Comparison of ENCODE assay signal across 29 mouse cellular contexts in genomic region chr13:36892216-36892615, GRCm38 (mm10).
DNase-seq lines count a peak whose midpoint lies in the region; TF ChIP-seq lines count a peak whose summit lies in the region.
"Had no signal": no experiment of that assay in that cellular context is flagged by ENCODE, and none has a peak within 500 bp of the region (broad histone marks: within the 10 kb centered on the region; RNA-seq: fewer than 3 reads in every experiment).

No protein-coding gene starts in this region.

- no peak for TF ChIP-seq POLR2A in cortical plate, adult 2 months (IDR thresholded peaks at IDR 0.05; ENCODE audit: extremely low read depth, insufficient read depth, low read length)

- intact Hi-C loops in left cerebral cortex, postnatal 4 days (cut with DNase I): loop anchor here (1.0 kb wide), 1 partner anchor 28 kb away; no protein-coding TSS in a partner anchor

- DNase-seq in left cerebral cortex, adult 18-20 months (ENCODE audit: low spot score in 2 of 2): peak; percentile 19 to 48
- no peak for DNase-seq in left cerebral cortex, postnatal 4 days
- DNase-seq in left cerebral cortex, adult 9 months (ENCODE audit: low spot score in 2 of 2): peak; percentile 48
- DNase-seq in telencephalon, adult 2 months (ENCODE audit: low read depth, low spot score): peak; percentile 82
- DNase-seq in kidney, postnatal 10 days: no peak
- DNase-seq in layer of hippocampus, adult 18-20 months (ENCODE audit: low spot score in 2 of 2): no peak
- DNase-seq: adrenal gland, postnatal 25 days; cerebellum, adult 2 months; cerebellum, postnatal 14 days; forebrain, postnatal 0 days; gastrocnemius, adult 2 months; heart, adult 2 months; heart, postnatal 10 days; kidney, adult 18-20 months; kidney, postnatal 36 days; lung, embryonic 14.5 days; lung, postnatal 14 days; midbrain, embryonic 14.5 days; thymus, adult 2 months; thymus, postnatal 36 days had no signal

- H3K27ac ChIP-seq in cortical plate, adult 2 months (ENCODE audit: insufficient read depth, low read length): peak overlapping the region; percentile 39; the same call in 1 of the 2 replicates
- H3K27ac ChIP-seq: embryonic facial prominence, embryonic 10.5 days; embryonic facial prominence, embryonic 15.5 days; forebrain, embryonic 12.5 days; gastrocnemius, adult 2 months; heart, adult 2 months; heart, embryonic 13.5 days; kidney, embryonic 15.5 days; limb, embryonic 12.5 days; liver, embryonic 15.5 days; stomach, postnatal 0 days had no signal

- TF ChIP-seq CTCF in cortical plate, adult 2 months (IDR thresholded peaks at IDR 0.05; ENCODE audit: extremely low read depth, insufficient read depth, low read length): no peak

- H3K4me3 ChIP-seq in cortical plate, adult 2 months (ENCODE audit: insufficient read depth, low read length): no peak overlapping the region
- H3K4me3 ChIP-seq: embryonic facial prominence, embryonic 10.5 days; embryonic facial prominence, embryonic 15.5 days; forebrain, embryonic 12.5 days; gastrocnemius, adult 2 months; heart, adult 2 months; heart, embryonic 13.5 days; kidney, embryonic 15.5 days; limb, embryonic 12.5 days; liver, embryonic 15.5 days had no signal

- peaks cover 11% of the 10 kb centered on the region for H3K4me1 ChIP-seq in cortical plate, adult 2 months (ENCODE audit: control insufficient read depth, insufficient read depth, low read length)
- H3K4me1 ChIP-seq: embryonic facial prominence, embryonic 10.5 days; embryonic facial prominence, embryonic 15.5 days; forebrain, embryonic 12.5 days; heart, embryonic 13.5 days; kidney, embryonic 15.5 days; limb, embryonic 12.5 days; liver, embryonic 15.5 days had no signal

Comparison
In these comparisons a context has a peak if more than half of its experiments do, and no peak if none do; other contexts are left out.
1. DNase-seq: peak in left cerebral cortex, adult 18-20 months (2 of 2), left cerebral cortex, adult 9 months (2 of 2) and telencephalon, adult 2 months (single experiment); none in left cerebral cortex, postnatal 4 days (single experiment), kidney, postnatal 10 days (single experiment) and layer of hippocampus, adult 18-20 months (0 of 2).